Mouse (Mus musculus): Measurements from ENCODE around the gene Gigyf2. TPM values are rescaled to one million over a fixed set of nuclear protein-coding genes. Genes with fewer than 3 reads are reported as not detected.
"Not testable (repeated sequence)": the region's sequence is repeated elsewhere in the genome, so short reads cannot be mapped to it uniquely, and the experiment has no call there.

Gene Gigyf2
- polyA plus RNA-seq, 1 experiment from 2014 or later = 29.3 TPM

DNA sequence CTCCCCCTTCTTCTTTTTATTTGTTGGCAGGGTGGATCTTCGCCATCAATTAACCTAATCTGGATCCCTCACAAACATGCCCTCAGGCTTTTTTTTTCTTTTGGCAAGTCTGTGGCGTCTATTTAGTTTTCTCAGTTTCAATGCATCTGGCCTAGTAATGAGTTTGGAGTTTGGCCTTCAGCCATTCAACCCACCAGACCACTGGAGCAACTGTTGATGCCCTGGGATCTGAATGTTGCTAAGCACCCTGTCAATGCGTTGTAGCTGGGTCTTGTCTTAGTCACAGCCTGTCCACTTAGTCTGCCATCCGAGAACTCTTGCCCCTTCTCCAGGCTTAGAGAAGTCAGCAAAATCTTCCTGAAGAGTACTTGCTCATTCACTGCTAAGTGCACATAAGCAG, 131.2 kb downstream of the Gigyf2 start:
- no peak overlapping the region for H3K4me2 ChIP-seq (ENCODE audit: low read length)
- H3K9ac ChIP-seq (ENCODE audit: low read length) = no peak overlapping the region
- no peaks in the 10 kb centered on the region for H3K4me1 ChIP-seq (ENCODE audit: control insufficient read depth in 2 of 2, insufficient read depth in 2 of 2, low read length in 2 of 2)
- H3K36me3 ChIP-seq (ENCODE audit: control insufficient read depth, insufficient read depth, low read length) = no peaks in the 10 kb centered on the region
- H3K4me3 ChIP-seq (ENCODE audit: control insufficient read depth in 1 of 2, insufficient read depth in 1 of 2, low read depth in 1 of 2, low read length in 2 of 2) = no peak overlapping the region
- no peaks in the 10 kb centered on the region for H3K27me3 ChIP-seq (ENCODE audit: control insufficient read depth, insufficient read depth, low read length)
- 0 out of 2 replicates have a peak, but pooled peaks cover 5% of the 10 kb centered on the region for H3K9me3 ChIP-seq (ENCODE audit: control insufficient read depth, low read length)
- WGBS = 87% methylated on average over 4 of the region's 4 CpGs
- H3K27ac ChIP-seq (replicated peaks in 1 of 2; ENCODE audit: control insufficient read depth in 1 of 2, insufficient read depth in 1 of 2, low read depth in 2 of 2, low read length in 2 of 2) = no peak overlapping the region
- ATAC-seq (ENCODE audit: insufficient number of reproducible peaks, insufficient read depth, low FRiP score, low read depth) = no peak

DNA sequence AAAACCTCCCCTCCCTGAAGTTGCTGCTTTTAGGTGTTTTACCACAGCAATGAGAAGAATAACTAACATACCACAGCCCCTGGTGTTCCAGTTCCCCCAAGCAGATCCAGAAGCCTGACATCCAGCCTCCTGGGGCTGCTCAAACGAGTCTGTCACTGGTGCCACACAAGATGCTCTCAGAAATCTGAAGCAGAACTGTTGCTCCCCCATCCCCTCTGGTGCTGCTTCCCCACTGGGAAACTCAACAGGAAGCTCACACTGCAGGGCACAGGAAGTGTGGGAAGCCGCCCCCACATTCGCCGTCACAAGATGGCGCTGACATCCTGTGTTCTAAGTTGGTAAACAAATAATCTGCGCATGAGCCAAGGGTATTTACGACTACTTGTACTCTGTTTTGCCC, 133.1 kb downstream of the Gigyf2 start:
- H3K27ac ChIP-seq (replicated peaks in 1 of 2; ENCODE audit: control insufficient read depth in 1 of 2, insufficient read depth in 1 of 2, low read depth in 2 of 2, low read length in 2 of 2); H3K27me3 ChIP-seq (ENCODE audit: control insufficient read depth, insufficient read depth, low read length); ATAC-seq (ENCODE audit: insufficient number of reproducible peaks, insufficient read depth, low FRiP score, low read depth); H3K4me2 ChIP-seq (ENCODE audit: low read length); H3K36me3 ChIP-seq (ENCODE audit: control insufficient read depth, insufficient read depth, low read length); H3K9me3 ChIP-seq (ENCODE audit: control insufficient read depth, low read length); H3K4me3 ChIP-seq (ENCODE audit: control insufficient read depth in 1 of 2, insufficient read depth in 1 of 2, low read depth in 1 of 2, low read length in 2 of 2); H3K4me1 ChIP-seq (ENCODE audit: control insufficient read depth in 2 of 2, insufficient read depth in 2 of 2, low read length in 2 of 2); H3K9ac ChIP-seq (ENCODE audit: low read length): not testable (repeated sequence)
- WGBS = 85% methylated on average over 5 of the region's 7 CpGs

DNA sequence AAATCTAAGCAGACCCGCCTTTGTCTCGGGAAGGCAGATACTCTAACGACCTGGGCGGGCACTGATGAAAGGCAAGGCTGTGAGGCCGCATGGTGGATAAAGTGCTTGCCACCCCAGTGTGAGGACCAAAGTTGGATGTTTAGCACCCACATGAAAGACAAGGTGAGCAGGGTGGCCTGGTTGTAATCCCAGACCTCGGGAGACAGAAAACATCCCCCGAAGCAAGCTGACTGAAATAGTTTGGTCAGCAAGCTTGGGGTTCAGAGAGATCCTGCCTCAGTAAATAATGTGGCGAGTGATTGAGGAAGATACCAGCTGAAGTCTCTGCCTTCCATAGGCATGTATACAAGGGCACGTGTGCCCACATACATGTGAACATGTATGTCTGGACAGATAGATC, 140.7 kb downstream of the Gigyf2 start:
- Histone ChIP-seq H3K9me3 (ENCODE audit: control insufficient read depth, low read length) (no peaks in the 10 kb centered on the region), H3K4me1 (ENCODE audit: control insufficient read depth in 2 of 2, insufficient read depth in 2 of 2, low read length in 2 of 2) (no peaks in the 10 kb centered on the region; a peak in 1 of 4 replicates), H3K27me3 (ENCODE audit: control insufficient read depth, insufficient read depth, low read length) (no peaks in the 10 kb centered on the region), H3K9ac (ENCODE audit: low read length) (no peak overlapping the region), H3K36me3 (ENCODE audit: control insufficient read depth, insufficient read depth, low read length) (no peaks in the 10 kb centered on the region), H3K4me2 (ENCODE audit: low read length) (no peak overlapping the region), H3K27ac (replicated peaks in 1 of 2; ENCODE audit: control insufficient read depth in 1 of 2, insufficient read depth in 1 of 2, low read depth in 2 of 2, low read length in 2 of 2) (no peak overlapping the region), H3K4me3 (ENCODE audit: control insufficient read depth in 1 of 2, insufficient read depth in 1 of 2, low read depth in 1 of 2, low read length in 2 of 2) (no peak overlapping the region)
- 75% methylated on average over 9 of the region's 9 CpGs for WGBS
- ATAC-seq (ENCODE audit: insufficient number of reproducible peaks, insufficient read depth, low FRiP score, low read depth) = no peak

DNA sequence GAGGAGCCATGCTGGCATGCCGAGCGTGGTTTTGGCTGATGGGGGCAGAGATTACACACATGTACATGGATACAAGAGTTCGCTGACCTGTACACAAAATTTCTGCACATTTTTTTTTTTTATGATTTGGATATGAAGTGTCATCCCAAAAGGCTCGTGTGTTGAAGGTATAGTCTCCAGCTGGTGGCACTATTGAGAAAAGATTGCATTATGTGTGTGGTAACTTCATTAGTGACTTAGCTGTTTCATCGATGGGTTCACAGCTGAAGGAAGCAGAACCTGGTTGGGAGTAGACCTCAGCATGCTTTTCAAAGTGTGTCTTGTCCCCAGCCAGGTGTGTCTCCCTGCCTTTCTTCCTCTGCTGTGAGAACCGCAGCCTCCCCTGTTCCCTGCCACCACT, 141.5 kb downstream of the Gigyf2 start:
- Histone ChIP-seq H3K27ac (replicated peaks in 1 of 2; ENCODE audit: control insufficient read depth in 1 of 2, insufficient read depth in 1 of 2, low read depth in 2 of 2, low read length in 2 of 2) (no peak overlapping the region), H3K9ac (ENCODE audit: low read length) (no peak overlapping the region), H3K4me2 (ENCODE audit: low read length) (no peak overlapping the region), H3K36me3 (ENCODE audit: control insufficient read depth, insufficient read depth, low read length) (no peaks in the 10 kb centered on the region), H3K9me3 (ENCODE audit: control insufficient read depth, low read length) (no peaks in the 10 kb centered on the region), H3K4me3 (ENCODE audit: control insufficient read depth in 1 of 2, insufficient read depth in 1 of 2, low read depth in 1 of 2, low read length in 2 of 2) (no peak overlapping the region), H3K27me3 (ENCODE audit: control insufficient read depth, insufficient read depth, low read length) (no peaks in the 10 kb centered on the region), H3K4me1 (ENCODE audit: control insufficient read depth in 2 of 2, insufficient read depth in 2 of 2, low read length in 2 of 2) (no peaks in the 10 kb centered on the region; a peak in 1 of 4 replicates)
- no peak for ATAC-seq (ENCODE audit: insufficient number of reproducible peaks, insufficient read depth, low FRiP score, low read depth)
- WGBS = 69% methylated on average over 6 of the region's 6 CpGs

- not testable (repeated sequence) for ATAC-seq (ENCODE audit: insufficient number of reproducible peaks, insufficient read depth, low FRiP score, low read depth); H3K4me1 ChIP-seq (ENCODE audit: control insufficient read depth in 2 of 2, insufficient read depth in 2 of 2, low read length in 2 of 2); H3K9ac ChIP-seq (ENCODE audit: low read length); H3K9me3 ChIP-seq (ENCODE audit: control insufficient read depth, low read length); H3K4me3 ChIP-seq (ENCODE audit: control insufficient read depth in 1 of 2, insufficient read depth in 1 of 2, low read depth in 1 of 2, low read length in 2 of 2); H3K36me3 ChIP-seq (ENCODE audit: control insufficient read depth, insufficient read depth, low read length); H3K27ac ChIP-seq (replicated peaks in 1 of 2; ENCODE audit: control insufficient read depth in 1 of 2, insufficient read depth in 1 of 2, low read depth in 2 of 2, low read length in 2 of 2); H3K4me2 ChIP-seq (ENCODE audit: low read length)
- H3K27me3 ChIP-seq (ENCODE audit: control insufficient read depth, insufficient read depth, low read length) = peaks cover 14% of the 10 kb centered on the region
- 37% methylated on average over 10 of the region's 10 CpGs for WGBS
Measured at GRCm38 (mm10) chr1:87469971-87470370, 143.2 kb downstream of the Gigyf2 start, which contains the start of gene Snorc. TSS of gene Snorc (plus strand) at chr1:87470271.

DNA sequence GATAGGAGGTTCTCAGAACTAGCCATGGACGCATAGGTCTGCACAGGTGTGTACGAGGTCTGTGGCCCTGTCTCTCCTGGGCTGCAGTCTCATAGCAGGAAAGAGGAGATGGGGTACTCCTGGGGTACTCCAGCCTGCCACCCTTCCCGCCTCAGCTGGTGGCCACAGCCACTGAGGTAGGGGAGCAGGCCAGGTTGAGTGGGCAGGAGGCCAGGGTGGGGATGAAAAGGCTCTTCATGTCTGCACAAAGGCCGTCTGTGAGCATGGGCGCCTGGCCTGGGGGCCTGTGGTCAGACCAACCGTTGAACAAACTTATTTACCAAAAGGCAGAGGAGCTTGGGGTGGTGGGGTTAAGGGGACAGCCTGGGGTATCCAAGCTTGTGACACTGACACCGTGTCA, 145.1 kb downstream of the Gigyf2 start:
- ATAC-seq (ENCODE audit: insufficient number of reproducible peaks, insufficient read depth, low FRiP score, low read depth) = no peak
- Histone ChIP-seq H3K27me3 (ENCODE audit: control insufficient read depth, insufficient read depth, low read length) (peaks cover 31% of the 10 kb centered on the region), H3K9me3 (ENCODE audit: control insufficient read depth, low read length) (no peaks in the 10 kb centered on the region), H3K4me1 (ENCODE audit: control insufficient read depth in 2 of 2, insufficient read depth in 2 of 2, low read length in 2 of 2) (peaks cover 2 to 8% of the 10 kb centered on the region in 2 experiments; a peak in 1 of 4 replicates), H3K9ac (ENCODE audit: low read length) (no peak overlapping the region), H3K27ac (replicated peaks in 1 of 2; ENCODE audit: control insufficient read depth in 1 of 2, insufficient read depth in 1 of 2, low read depth in 2 of 2, low read length in 2 of 2) (no peak overlapping the region), H3K36me3 (ENCODE audit: control insufficient read depth, insufficient read depth, low read length) (no peaks in the 10 kb centered on the region), H3K4me2 (ENCODE audit: low read length) (no peak overlapping the region), H3K4me3 (ENCODE audit: control insufficient read depth in 1 of 2, insufficient read depth in 1 of 2, low read depth in 1 of 2, low read length in 2 of 2) (no peak overlapping the region)
- 82% methylated on average over 7 of the region's 7 CpGs for WGBS

DNA sequence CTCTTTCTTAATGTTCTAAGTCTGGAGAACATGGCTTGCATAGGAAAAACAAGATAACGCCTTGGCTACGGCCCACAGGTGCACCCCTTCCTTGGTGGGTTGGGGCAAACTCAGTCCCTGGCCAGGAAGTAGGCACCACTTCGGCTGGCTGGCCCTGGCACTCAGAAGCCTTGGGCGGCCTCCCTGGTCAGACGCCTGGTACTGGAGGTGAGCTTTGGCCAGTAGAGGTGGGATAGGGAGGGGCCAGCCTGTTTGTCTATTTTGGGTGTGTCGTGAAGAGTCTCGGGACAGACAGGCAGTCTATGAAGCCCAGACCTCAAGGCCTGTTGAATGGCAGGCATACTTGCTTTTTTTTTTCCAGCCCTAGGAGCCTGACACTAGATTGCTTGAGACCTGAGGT, 145.8 kb downstream of the Gigyf2 start:
- no peak for ATAC-seq (ENCODE audit: insufficient number of reproducible peaks, insufficient read depth, low FRiP score, low read depth)
- no peaks in the 10 kb centered on the region for H3K36me3 ChIP-seq (ENCODE audit: control insufficient read depth, insufficient read depth, low read length)
- H3K4me3 ChIP-seq (ENCODE audit: control insufficient read depth in 1 of 2, insufficient read depth in 1 of 2, low read depth in 1 of 2, low read length in 2 of 2) = no peak overlapping the region
- H3K4me2 ChIP-seq (ENCODE audit: low read length) = no peak overlapping the region
- H3K4me1 ChIP-seq (ENCODE audit: control insufficient read depth in 2 of 2, insufficient read depth in 2 of 2, low read length in 2 of 2) = peaks cover 2 to 8% of the 10 kb centered on the region in 2 experiments; a peak in 1 of 4 replicates
- no peak overlapping the region for H3K9ac ChIP-seq (ENCODE audit: low read length)
- no peak overlapping the region for H3K27ac ChIP-seq (replicated peaks in 1 of 2; ENCODE audit: control insufficient read depth in 1 of 2, insufficient read depth in 1 of 2, low read depth in 2 of 2, low read length in 2 of 2)
- 72% methylated on average over 7 of the region's 7 CpGs for WGBS
- H3K9me3 ChIP-seq (ENCODE audit: control insufficient read depth, low read length) = no peaks in the 10 kb centered on the region
- peaks cover 37% of the 10 kb centered on the region for H3K27me3 ChIP-seq (ENCODE audit: control insufficient read depth, insufficient read depth, low read length)
